ENCODE assay signal across 18 mouse cellular contexts in genomic region chr7:82943376-82943775, GRCm38 (mm10).
DNase-seq lines count a peak whose midpoint lies in the region; ATAC-seq and TF ChIP-seq lines count a peak whose summit lies in the region.
"Had no signal": no experiment of that assay in that cellular context is flagged by ENCODE, and none has a peak within 500 bp of the region (broad histone marks: within the 10 kb centered on the region; RNA-seq: fewer than 3 reads in every experiment).

No protein-coding gene starts in this region.

- no peak overlapping the region for H3K4me2 ChIP-seq in forebrain, embryonic 16.5 days (ENCODE audit: low read length)
- H3K4me2 ChIP-seq: heart, embryonic 11.5 days; liver, embryonic 13.5 days; neural tube, embryonic 13.5 days had no signal

- 42% methylated on average over 9 of the region's 9 CpGs for WGBS in forebrain, embryonic 16.5 days
- 95% methylated on average over 9 of the region's 9 CpGs for WGBS in thymus, adult 2 months

- TF ChIP-seq POLR2A in thymus, adult 2 months (IDR thresholded peaks at IDR 0.05; ENCODE audit: control insufficient read depth, extremely low read depth, insufficient read depth, low read length, poor library complexity), result no peak

- ATAC-seq in forebrain, embryonic 16.5 days, result peak; percentile 89

- no peaks in the 10 kb centered on the region for H3K4me1 ChIP-seq in forebrain, embryonic 16.5 days (replicated peaks; ENCODE audit: control insufficient read depth, insufficient read depth, low read length)
- H3K4me1 ChIP-seq in thymus, adult 2 months (replicated peaks; ENCODE audit: control insufficient read depth, insufficient read depth, low read length), result no peaks in the 10 kb centered on the region
- H3K4me1 ChIP-seq: liver, embryonic 13.5 days had no signal

- no peak overlapping the region for H3K27ac ChIP-seq in forebrain, embryonic 16.5 days (ENCODE audit: low read length)
- no peak overlapping the region for H3K27ac ChIP-seq in thymus, adult 2 months (ENCODE audit: control insufficient read depth, insufficient read depth, low read length)
- H3K27ac ChIP-seq: limb, embryonic 10.5 days; liver, embryonic 13.5 days; neural tube, embryonic 13.5 days had no signal

- H3K27me3 ChIP-seq in forebrain, embryonic 16.5 days (replicated peaks; ENCODE audit: control insufficient read depth, insufficient read depth, low read length), result no peaks in the 10 kb centered on the region
- no peaks in the 10 kb centered on the region for H3K27me3 ChIP-seq in thymus, adult 2 months (ENCODE audit: control insufficient read depth, insufficient read depth, low read length)
- H3K27me3 ChIP-seq: liver, embryonic 13.5 days; neural tube, embryonic 13.5 days had no signal

- TF ChIP-seq CTCF in thymus, adult 2 months (IDR thresholded peaks at IDR 0.05; ENCODE audit: borderline replicate concordance, control insufficient read depth, extremely low read depth, insufficient read depth, low read length, poor library complexity), result no peak

- DNase-seq in layer of hippocampus, adult 18-20 months (ENCODE audit: low spot score in 2 of 2), result peak; percentile 3 to 23
- DNase-seq in layer of hippocampus, adult 9-10 months (ENCODE audit: low spot score), result no peak
- DNase-seq in layer of hippocampus, adult 8-10 months (ENCODE audit: low spot score in 2 of 2), result peak; percentile 13 to 27
- peak; percentile 28 to 29 for DNase-seq in right cerebral cortex, adult 2 months (ENCODE audit: low spot score in 2 of 2)
- no peak for DNase-seq in thymus, adult 2 months
- DNase-seq in embryo, embryonic 10.5 days (ENCODE audit: low spot score), result no peak
- DNase-seq in MN1 (ENCODE audit: low spot score), result no peak
- DNase-seq: adrenal gland, postnatal 36 days; cerebellum, adult 11-12 months; gastrocnemius, postnatal 10 days; heart, postnatal 4 days; kidney, postnatal 14 days; liver, embryonic 13.5 days; thymus, postnatal 25 days had no signal

- H3K9me3 ChIP-seq in forebrain, embryonic 16.5 days (ENCODE audit: control insufficient read depth, low read length), result peaks cover 2% of the 10 kb centered on the region
- H3K9me3 ChIP-seq: limb, embryonic 10.5 days; liver, embryonic 13.5 days had no signal

- no peak overlapping the region for H3K9ac ChIP-seq in forebrain, embryonic 16.5 days (replicated peaks; ENCODE audit: low read depth, low read length)
- H3K9ac ChIP-seq: liver, embryonic 13.5 days; neural tube, embryonic 13.5 days had no signal

- no peaks in the 10 kb centered on the region for H3K36me3 ChIP-seq in forebrain, embryonic 16.5 days (ENCODE audit: control insufficient read depth, insufficient read depth)
- no peaks in the 10 kb centered on the region for H3K36me3 ChIP-seq in thymus, adult 2 months (ENCODE audit: control insufficient read depth, insufficient read depth, low read length)
- H3K36me3 ChIP-seq: limb, embryonic 10.5 days; liver, embryonic 13.5 days; neural tube, embryonic 13.5 days had no signal

- H3K4me3 ChIP-seq in forebrain, embryonic 16.5 days (replicated peaks; ENCODE audit: low read length), result no peak overlapping the region
- no peak overlapping the region for H3K4me3 ChIP-seq in thymus, adult 2 months (ENCODE audit: control insufficient read depth, insufficient read depth, low read length)
- H3K4me3 ChIP-seq: limb, embryonic 10.5 days; liver, embryonic 13.5 days; neural tube, embryonic 13.5 days had no signal

Comparison
In these comparisons a context has a peak if more than half of its experiments do, and no peak if none do; other contexts are left out.
1. DNase-seq: peak in layer of hippocampus, adult 18-20 months (2 of 2), layer of hippocampus, adult 8-10 months (2 of 2) and right cerebral cortex, adult 2 months (2 of 2); none in layer of hippocampus, adult 9-10 months (single experiment), thymus, adult 2 months (single experiment), embryo, embryonic 10.5 days (single experiment) and MN1 (single experiment).